Comparison of ENCODE assay signal across 8 mouse cellular contexts in genomic region chr15:78948152-78948725, GRCm38 (mm10). TPM values are rescaled to one million over a fixed set of nuclear protein-coding genes. Genes with fewer than 3 reads are reported as not detected.
DNase-seq lines count a peak whose midpoint lies in the region; ATAC-seq lines count a peak whose summit lies in the region.

No protein-coding gene starts in this region.

- H3K36me3 ChIP-seq in kidney, embryonic 14.5 days (ENCODE audit: control insufficient read depth, insufficient read depth, low read length) = no peaks in the 10 kb centered on the region
- peaks cover 9% of the 10 kb centered on the region; the same call in 1 of the 2 replicates for H3K36me3 ChIP-seq in embryonic facial prominence, embryonic 13.5 days
- no peaks in the 10 kb centered on the region for H3K36me3 ChIP-seq in intestine, embryonic 16.5 days (ENCODE audit: control insufficient read depth, insufficient read depth, low read length)
- H3K36me3 ChIP-seq in neural tube, embryonic 13.5 days = peaks cover 19% of the 10 kb centered on the region

- H3K4me2 ChIP-seq in kidney, embryonic 14.5 days (replicated peaks; ENCODE audit: low read depth, low read length) = peak overlapping the region; percentile 59
- H3K4me2 ChIP-seq in embryonic facial prominence, embryonic 13.5 days = peak overlapping the region; percentile 73
- peak overlapping the region; percentile 84 for H3K4me2 ChIP-seq in intestine, embryonic 16.5 days (ENCODE audit: low read depth, low read length)
- H3K4me2 ChIP-seq in neural tube, embryonic 13.5 days = peak overlapping the region; percentile 60

- no peaks in the 10 kb centered on the region for H3K9me3 ChIP-seq in kidney, embryonic 14.5 days (ENCODE audit: control insufficient read depth, low read length)
- H3K9me3 ChIP-seq in embryonic facial prominence, embryonic 13.5 days = no peaks in the 10 kb centered on the region
- H3K9me3 ChIP-seq in intestine, embryonic 16.5 days (ENCODE audit: control insufficient read depth, low read length) = no peaks in the 10 kb centered on the region
- no peaks in the 10 kb centered on the region for H3K9me3 ChIP-seq in neural tube, embryonic 13.5 days

- DNase-seq in kidney, adult 11 months = no peak
- DNase-seq in urinary bladder, postnatal 25 days (ENCODE audit: low spot score) = no peak
- no peak for DNase-seq in ovary, adult 18-20 months (ENCODE audit: low spot score)

- H3K9ac ChIP-seq in kidney, embryonic 14.5 days (ENCODE audit: low read depth, low read length) = peak overlapping the region; percentile 52
- peak overlapping the region; percentile 73 for H3K9ac ChIP-seq in embryonic facial prominence, embryonic 13.5 days
- H3K9ac ChIP-seq in intestine, embryonic 16.5 days (ENCODE audit: low read depth, low read length) = peak overlapping the region; percentile 63
- peak overlapping the region; percentile 77 for H3K9ac ChIP-seq in neural tube, embryonic 13.5 days

- WGBS in kidney, embryonic 14.5 days = under 1% methylated on average over 11 of the region's 11 CpGs
- 4% methylated on average over 11 of the region's 11 CpGs for WGBS in embryonic facial prominence, embryonic 13.5 days
- WGBS in intestine, embryonic 16.5 days = 5% methylated on average over 11 of the region's 11 CpGs
- 3% methylated on average over 11 of the region's 11 CpGs for WGBS in neural tube, embryonic 13.5 days

- ATAC-seq in kidney, embryonic 14.5 days (ENCODE audit: low FRiP score, low TSS enrichment) = 0 out of 2 replicates have a peak, but pooled peaks have one; percentile 2
- ATAC-seq in embryonic facial prominence, embryonic 13.5 days (ENCODE audit: insufficient number of reproducible peaks, insufficient read depth, low FRiP score, low TSS enrichment, low read depth) = no peak
- ATAC-seq in intestine, embryonic 16.5 days = 0 out of 2 replicates have a peak, but pooled peaks have one; percentile 24
- ATAC-seq in neural tube, embryonic 13.5 days (ENCODE audit: low read depth) = peak; percentile 43
- ATAC-seq in erythroid progenitor cell, adult 5-6 weeks (replicated peaks; ENCODE audit: low FRiP score, poor library complexity, severe bottlenecking) = no peak

- 0 out of 2 replicates have a peak overlapping the region, but pooled peaks have one; percentile 5 for H3K27ac ChIP-seq in kidney, embryonic 14.5 days (ENCODE audit: low read depth, low read length)
- H3K27ac ChIP-seq in embryonic facial prominence, embryonic 13.5 days = peak overlapping the region; percentile 49; the same call in 1 of the 2 replicates
- no peak overlapping the region for H3K27ac ChIP-seq in intestine, embryonic 16.5 days (ENCODE audit: low read length)
- peak overlapping the region; percentile 75 for H3K27ac ChIP-seq in neural tube, embryonic 13.5 days (replicated peaks)

- no peaks in the 10 kb centered on the region for H3K27me3 ChIP-seq in kidney, embryonic 14.5 days (ENCODE audit: control insufficient read depth, insufficient read depth, low read length)
- no peaks in the 10 kb centered on the region for H3K27me3 ChIP-seq in embryonic facial prominence, embryonic 13.5 days
- peaks cover 3% of the 10 kb centered on the region for H3K27me3 ChIP-seq in intestine, embryonic 16.5 days (replicated peaks; ENCODE audit: control insufficient read depth, insufficient read depth, low read length)
- H3K27me3 ChIP-seq in neural tube, embryonic 13.5 days = 0 out of 2 replicates have a peak, but pooled peaks cover 2% of the 10 kb centered on the region

- peaks cover 8% of the 10 kb centered on the region; the same call in 1 of the 2 replicates for H3K4me1 ChIP-seq in kidney, embryonic 14.5 days (ENCODE audit: control insufficient read depth, insufficient read depth, low read length)
- peaks cover 13% of the 10 kb centered on the region; the same call in 1 of the 2 replicates for H3K4me1 ChIP-seq in embryonic facial prominence, embryonic 13.5 days
- H3K4me1 ChIP-seq in intestine, embryonic 16.5 days (ENCODE audit: control insufficient read depth, insufficient read depth, low read length) = peaks cover 9% of the 10 kb centered on the region
- H3K4me1 ChIP-seq in neural tube, embryonic 13.5 days (replicated peaks) = peaks cover 26% of the 10 kb centered on the region

- peak overlapping the region; percentile 41 for H3K4me3 ChIP-seq in kidney, embryonic 14.5 days (ENCODE audit: low read length)
- peak overlapping the region; percentile 54 for H3K4me3 ChIP-seq in embryonic facial prominence, embryonic 13.5 days
- peak overlapping the region; percentile 52 for H3K4me3 ChIP-seq in intestine, embryonic 16.5 days (ENCODE audit: low read length)
- peak overlapping the region; percentile 64 for H3K4me3 ChIP-seq in neural tube, embryonic 13.5 days

RNA-seq across cellular contexts. Expression of gene Triobp, which starts 0.7 kb away (rescaled TPM):
- polyA plus RNA-seq in kidney, embryonic 14.5 days (2014; fragmentation: Nextera tagmentation; extraction: Ambion mirVana) = 50.6 and 54.9 TPM in 2 replicates
- polyA plus RNA-seq in embryonic facial prominence, embryonic 13.5 days (2015; fragmentation: Nextera tagmentation; extraction: Ambion mirVana) = 37.8 and 38.7 TPM in 2 replicates
- polyA plus RNA-seq in intestine, embryonic 16.5 days (2015; fragmentation: Nextera tagmentation; extraction: Ambion mirVana) = 54.3 and 58.7 TPM in 2 replicates
- 33.4 and 40.1 TPM in 2 replicates for polyA plus RNA-seq in neural tube, embryonic 13.5 days (2015; fragmentation: Nextera tagmentation; extraction: Ambion mirVana)
- 40.7 and 72.8 TPM in 2 replicates for total RNA-seq in erythroid progenitor cell, adult 5-6 weeks (2015; ENCODE audit: low replicate concordance)
- 46.2 and 61.3 TPM in 2 replicates for total RNA-seq in erythroid progenitor cell, adult 5-6 weeks (2017; ENCODE audit: low replicate concordance)

RNA-seq across cellular contexts. Expression of gene Nol12, which starts 13.5 kb away (rescaled TPM):
- 55.8 and 64.6 TPM in 2 replicates for polyA plus RNA-seq in kidney, embryonic 14.5 days (2014; fragmentation: Nextera tagmentation; extraction: Ambion mirVana)
- polyA plus RNA-seq in embryonic facial prominence, embryonic 13.5 days (2015; fragmentation: Nextera tagmentation; extraction: Ambion mirVana) = 54.1 and 57.4 TPM in 2 replicates
- 38.1 and 43.7 TPM in 2 replicates for polyA plus RNA-seq in intestine, embryonic 16.5 days (2015; fragmentation: Nextera tagmentation; extraction: Ambion mirVana)
- 57.1 and 60.8 TPM in 2 replicates for polyA plus RNA-seq in neural tube, embryonic 13.5 days (2015; fragmentation: Nextera tagmentation; extraction: Ambion mirVana)
- 12.6 and 22.6 TPM in 2 replicates for total RNA-seq in erythroid progenitor cell, adult 5-6 weeks (2015; ENCODE audit: low replicate concordance)
- 6.8 and 11.2 TPM in 2 replicates for total RNA-seq in erythroid progenitor cell, adult 5-6 weeks (2017; ENCODE audit: low replicate concordance)

RNA-seq across cellular contexts. Expression of gene Lgals1, which starts 21.7 kb away (rescaled TPM):
- polyA plus RNA-seq in kidney, embryonic 14.5 days (2014; fragmentation: Nextera tagmentation; extraction: Ambion mirVana) = 584 and 814 TPM in 2 replicates
- 2,193 and 2,304 TPM in 2 replicates for polyA plus RNA-seq in embryonic facial prominence, embryonic 13.5 days (2015; fragmentation: Nextera tagmentation; extraction: Ambion mirVana)
- 865 and 927 TPM in 2 replicates for polyA plus RNA-seq in intestine, embryonic 16.5 days (2015; fragmentation: Nextera tagmentation; extraction: Ambion mirVana)
- polyA plus RNA-seq in neural tube, embryonic 13.5 days (2015; fragmentation: Nextera tagmentation; extraction: Ambion mirVana) = 273 and 356 TPM in 2 replicates
- 66.7 and 92.6 TPM in 2 replicates for total RNA-seq in erythroid progenitor cell, adult 5-6 weeks (2015; ENCODE audit: low replicate concordance)
- 67.5 and 70.4 TPM in 2 replicates for total RNA-seq in erythroid progenitor cell, adult 5-6 weeks (2017; ENCODE audit: low replicate concordance)

RNA-seq across cellular contexts. Expression of gene Pdxp, which starts 34.5 kb away (rescaled TPM):
- 20.5 and 25.8 TPM in 2 replicates for polyA plus RNA-seq in kidney, embryonic 14.5 days (2014; fragmentation: Nextera tagmentation; extraction: Ambion mirVana)
- 18.7 and 23.2 TPM in 2 replicates for polyA plus RNA-seq in embryonic facial prominence, embryonic 13.5 days (2015; fragmentation: Nextera tagmentation; extraction: Ambion mirVana)
- polyA plus RNA-seq in intestine, embryonic 16.5 days (2015; fragmentation: Nextera tagmentation; extraction: Ambion mirVana) = 2.2 and 6.4 TPM in 2 replicates
- polyA plus RNA-seq in neural tube, embryonic 13.5 days (2015; fragmentation: Nextera tagmentation; extraction: Ambion mirVana) = 46.3 and 53.6 TPM in 2 replicates
- total RNA-seq in erythroid progenitor cell, adult 5-6 weeks (2015; ENCODE audit: low replicate concordance) = 0.72 and 2.1 TPM in 2 replicates
- total RNA-seq in erythroid progenitor cell, adult 5-6 weeks (2017; ENCODE audit: low replicate concordance) = 1.4 TPM in 1 of 2 replicates, not detected in the other

RNA-seq across cellular contexts. Expression of gene Sh3bp1, which starts 48.7 kb away (rescaled TPM):
- polyA plus RNA-seq in kidney, embryonic 14.5 days (2014; fragmentation: Nextera tagmentation; extraction: Ambion mirVana) = 32.7 and 38.5 TPM in 2 replicates
- 53.3 and 54.4 TPM in 2 replicates for polyA plus RNA-seq in embryonic facial prominence, embryonic 13.5 days (2015; fragmentation: Nextera tagmentation; extraction: Ambion mirVana)
- 21.5 and 23.3 TPM in 2 replicates for polyA plus RNA-seq in intestine, embryonic 16.5 days (2015; fragmentation: Nextera tagmentation; extraction: Ambion mirVana)
- 6.2 and 6.8 TPM in 2 replicates for polyA plus RNA-seq in neural tube, embryonic 13.5 days (2015; fragmentation: Nextera tagmentation; extraction: Ambion mirVana)
- total RNA-seq in erythroid progenitor cell, adult 5-6 weeks (2015; ENCODE audit: low replicate concordance) = 17.7 and 21.4 TPM in 2 replicates
- total RNA-seq in erythroid progenitor cell, adult 5-6 weeks (2017; ENCODE audit: low replicate concordance) = 0.26 and 7.1 TPM in 2 replicates

Comparison
In these comparisons a context has a peak if more than half of its experiments do, and no peak if none do; other contexts are left out.
1. ATAC-seq: peak in kidney, embryonic 14.5 days (single experiment), intestine, embryonic 16.5 days (single experiment) and neural tube, embryonic 13.5 days (single experiment); none in embryonic facial prominence, embryonic 13.5 days (single experiment) and erythroid progenitor cell, adult 5-6 weeks (single experiment).
2. Peak in every context shown above with its lines, with median percentiles within 50 percentile points of each other: H3K4me2 ChIP-seq, H3K4me3 ChIP-seq and H3K9ac ChIP-seq.